Mouse (Mus musculus) spleen, adult 2 months (tissue): ENCODE results near the gene Olfr744. TPM values are rescaled to one million over a fixed set of nuclear protein-coding genes. Genes with fewer than 3 reads are reported as not detected.
"Not testable (repeated sequence)": the region's sequence is repeated elsewhere in the genome, so short reads cannot be mapped to it uniquely, and the experiment has no call there.

Experiments used
- DNase-seq, 2 experiments: peaks; one replicate each; pipeline versions ENCODE4 v3.0.0 to v3.0.0-alpha.2; 2012 to 2021; ENCODE audit warnings: low spot score in 2 of 2, low read depth in 1 of 2
- H3K27ac ChIP-seq: fragments of 200-500 bp; 2 replicates; pipeline ENCODE4 v1.5.1; 2012; ENCODE audit warnings: low read length, inconsistent platforms; ENCODE audit not compliant: insufficient read depth
- H3K27me3 ChIP-seq: fragments of 200-500 bp; 2 replicates; pipeline ENCODE4 v1.6.1; 2012; ENCODE audit warnings: mild to moderate bottlenecking, moderate library complexity, low read length, inconsistent platforms; ENCODE audit not compliant: control insufficient read depth, insufficient read depth
- H3K36me3 ChIP-seq: fragments of 200-500 bp; 2 replicates; pipeline ENCODE4 v1.6.1; 2012; ENCODE audit warnings: mild to moderate bottlenecking, low read length, inconsistent platforms; ENCODE audit not compliant: control insufficient read depth, insufficient read depth
- H3K4me1 ChIP-seq: fragments of 200-500 bp; 2 replicates; pipeline ENCODE4 v1.6.1; 2011; ENCODE audit warnings: inconsistent platforms; ENCODE audit not compliant: control insufficient read depth, insufficient read depth, insufficient read length
- H3K4me3 ChIP-seq: fragments of 200-500 bp; 2 replicates; pipeline ENCODE4 v1.5.1; 2011; ENCODE audit warnings: mild to moderate bottlenecking, inconsistent platforms; ENCODE audit not compliant: insufficient read depth, insufficient read length; ENCODE audit errors: extremely low read depth
- CTCF ChIP-seq: fragments of 200-500 bp; IDR thresholded peaks from 2 replicates; pipeline ENCODE4 v1.5.1; 2011; ENCODE audit warnings: mild to moderate bottlenecking, inconsistent platforms; ENCODE audit not compliant: insufficient read depth, insufficient read length, insufficient replicate concordance; ENCODE audit errors: extremely low read depth
- POLR2A ChIP-seq: fragments of 200-500 bp; IDR thresholded peaks from 2 replicates; pipeline ENCODE4 v1.6.1; 2011; ENCODE audit warnings: low read depth, low read length, inconsistent platforms
- WGBS: fragments of 180-500 bp; shearing (Covaris S2); methylation state at CpG from one replicate; pipeline ENCODE4 v1.1.7; 2018; 5-methylcytosine and 5-hydroxymethylcytosine counted together
- polyA plus RNA-seq: library from polyadenylated mRNA; depleted of rRNA; stranded (reverse); fragments of >200 nt; gene quantifications from 2 replicates; pipeline ENCODE4 v1.2.3, GENCODE M21; 2012; rRNA removed

Olfr744 gene
- polyA plus RNA-seq = not detected in 2 replicates

- no peak for DNase-seq
- no peak for TF ChIP-seq CTCF
- no peak for TF ChIP-seq POLR2A
- 90% methylated on average over 2 of the region's 2 CpGs for WGBS
- Histone ChIP-seq H3K27me3 (no peaks in the 10 kb centered on the region), H3K4me1 (no peaks in the 10 kb centered on the region), H3K4me3 (no peak within 1 kb of the TSS), H3K36me3 (no peaks in the 10 kb centered on the region), H3K27ac (no peak within 1 kb of the TSS)
Observed at GRCm38 (mm10) chr14:50614579-50614978, at the start of gene Olfr744. Gene Olfr744 (plus strand): TSS chr14:50614879.

DNA sequence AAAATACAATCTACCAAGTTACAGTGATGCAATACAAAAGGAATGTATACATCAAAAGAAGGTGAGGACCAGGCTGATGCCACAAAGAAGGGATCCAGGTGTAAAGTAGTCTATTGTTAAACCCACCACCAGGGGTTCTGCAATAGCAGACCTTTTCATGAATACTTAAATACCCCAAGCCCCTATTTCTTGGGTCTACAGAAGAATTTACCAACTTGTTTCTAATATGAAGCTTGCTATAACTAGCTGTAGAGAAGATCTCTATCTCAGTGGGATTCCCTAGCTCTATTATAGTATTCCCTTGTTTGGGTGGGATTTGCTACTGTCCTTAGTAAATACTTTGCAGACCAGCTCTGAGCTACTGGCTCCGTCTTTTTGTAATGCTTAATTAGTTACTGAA, 41.6 kb upstream of the Olfr744 start:
- not testable (repeated sequence) for H3K4me1 ChIP-seq, H3K36me3 ChIP-seq, H3K27ac ChIP-seq, DNase-seq, H3K4me3 ChIP-seq, H3K27me3 ChIP-seq
- 94% methylated on average over 1 of the region's 1 CpGs for WGBS

DNA sequence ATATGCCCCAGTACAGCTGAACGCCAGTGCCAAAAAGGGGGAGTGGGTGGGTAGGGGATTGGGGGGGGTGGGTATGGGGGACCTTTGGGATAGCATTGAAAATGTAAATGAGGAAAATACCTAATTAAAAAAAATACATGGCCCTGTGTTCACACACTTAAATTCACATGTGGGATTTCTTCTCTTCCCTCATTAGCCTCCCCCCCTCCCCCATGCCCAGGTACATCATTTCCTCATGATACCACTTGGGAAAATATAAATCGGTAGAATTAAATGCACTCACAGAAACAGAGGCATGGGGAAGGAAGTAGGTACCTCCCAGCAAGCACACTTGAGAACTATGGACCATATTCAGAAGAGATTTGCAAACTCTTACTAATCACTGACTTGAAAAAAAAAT, 24.4 kb downstream of the Olfr744 start, which contains the start of gene Olfr745:
TSS of gene Olfr745 (plus strand) at position 301 of the 400 bp plus-strand sequence.
- Histone ChIP-seq H3K27me3 (no peaks in the 10 kb centered on the region), H3K36me3 (no peaks in the 10 kb centered on the region), H3K4me1 (no peaks in the 10 kb centered on the region), H3K27ac (no peak within 1 kb of the TSS), H3K4me3 (no peak within 1 kb of the TSS)
- TF ChIP-seq CTCF (no peak), POLR2A (no peak)
- WGBS = 76% methylated on average over 2 of the region's 2 CpGs
- DNase-seq = no peak

GRCm38 (mm10) chr14:50646783-50647182, 32.1 kb downstream of the Olfr744 start, which contains the start of gene Olfr746:
Gene Olfr746 (plus strand): TSS chr14:50647083.
- H3K4me3 ChIP-seq = no peak within 1 kb of the TSS
- no peak for DNase-seq
- no peak within 1 kb of the TSS for H3K27ac ChIP-seq
- no peaks in the 10 kb centered on the region for H3K27me3 ChIP-seq
- no peaks in the 10 kb centered on the region for H3K4me1 ChIP-seq
- H3K36me3 ChIP-seq = no peaks in the 10 kb centered on the region
- TF ChIP-seq POLR2A (no peak), CTCF (no peak)

Other genes with a start within 250 kb of the Olfr744 start
- not detected in 2 replicates for gene Olfr736, start 233.7 kb upstream of the Olfr744 start, polyA plus RNA-seq
- gene Olfr738, start 207.3 kb upstream of the Olfr744 start, polyA plus RNA-seq = not detected in 2 replicates
- not detected in 2 replicates for gene Olfr739, start 196.3 kb upstream of the Olfr744 start, polyA plus RNA-seq
- gene Olfr740, start 169.3 kb upstream of the Olfr744 start, polyA plus RNA-seq = not detected in 2 replicates
- not detected in 2 replicates for gene Olfr741, start 142.1 kb upstream of the Olfr744 start, polyA plus RNA-seq
- gene Olfr742, start 111.3 kb upstream of the Olfr744 start, polyA plus RNA-seq = not detected in 2 replicates
- gene Olfr743, start 93.0 kb upstream of the Olfr744 start, polyA plus RNA-seq = not detected in 2 replicates
- not detected in 2 replicates for gene Olfr745, start 24.5 kb downstream of the Olfr744 start, polyA plus RNA-seq
- gene Olfr746, start 32.2 kb downstream of the Olfr744 start, polyA plus RNA-seq = not detected in 2 replicates
- not detected in 2 replicates for gene Olfr747, start 78.3 kb downstream of the Olfr744 start, polyA plus RNA-seq
- gene Olfr748, start 92.5 kb downstream of the Olfr744 start, polyA plus RNA-seq = not detected in 2 replicates
- not detected in 2 replicates for gene Olfr749, start 130.2 kb downstream of the Olfr744 start, polyA plus RNA-seq
- gene Ttc5, start 170.6 kb downstream of the Olfr744 start, polyA plus RNA-seq = 24.3 and 28.1 TPM in 2 replicates
- not detected in 2 replicates for gene Ccnb1ip1, start 192.9 kb downstream of the Olfr744 start, polyA plus RNA-seq
- 15.6 and 17.5 TPM in 2 replicates for gene Parp2, start 193.0 kb downstream of the Olfr744 start, polyA plus RNA-seq